Mouse (Mus musculus): ENCODE measurements around the gene Slc17a7.

Slc17a7 gene

DNA sequence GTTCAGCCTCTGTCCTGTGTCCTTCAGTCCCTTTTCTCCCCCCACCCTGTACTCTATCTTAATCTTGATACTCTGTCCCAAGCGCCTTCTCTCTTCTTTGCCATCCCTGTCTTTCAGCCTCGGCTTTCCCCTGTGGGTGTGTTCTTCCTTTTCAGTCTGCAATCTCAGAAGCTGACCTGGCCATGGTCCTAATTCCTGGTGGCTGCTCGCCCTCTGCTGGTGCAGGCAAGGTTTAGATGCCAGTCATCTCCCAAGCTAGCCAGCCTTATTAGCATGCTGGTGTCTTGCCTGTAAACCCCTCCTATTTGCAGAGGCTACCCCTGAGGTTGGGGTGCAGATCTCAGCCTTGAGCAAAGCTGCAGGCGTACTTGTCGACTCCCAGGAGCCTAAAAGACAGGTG lies 34.7 kb downstream of the Slc17a7 start:
- DNase-seq (ENCODE audit: low spot score in 2 of 2), result peak in 1 of 2 experiments; percentile 80

DNA sequence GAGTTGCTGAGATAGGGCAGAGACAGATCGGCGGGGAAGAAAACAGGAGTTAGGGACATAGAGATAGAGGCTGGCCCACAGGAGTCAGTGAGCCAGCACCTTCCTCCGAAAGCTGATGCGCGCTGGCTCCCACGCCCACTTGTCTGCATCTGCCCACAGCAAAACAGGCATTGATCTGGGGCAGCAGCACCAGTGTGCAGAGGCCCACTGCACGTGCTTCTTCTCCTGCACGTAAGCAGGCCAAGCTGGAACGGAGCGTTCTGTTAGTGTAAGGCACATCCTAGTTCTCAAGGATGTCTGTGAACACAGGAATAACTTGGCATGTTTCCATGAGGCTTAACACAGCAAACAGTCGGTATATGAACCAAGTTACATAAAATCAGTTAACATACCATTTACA lies 35.2 kb downstream of the Slc17a7 start:
- peak in 1 of 2 experiments; percentile 73 for DNase-seq (ENCODE audit: low spot score in 2 of 2)

DNA sequence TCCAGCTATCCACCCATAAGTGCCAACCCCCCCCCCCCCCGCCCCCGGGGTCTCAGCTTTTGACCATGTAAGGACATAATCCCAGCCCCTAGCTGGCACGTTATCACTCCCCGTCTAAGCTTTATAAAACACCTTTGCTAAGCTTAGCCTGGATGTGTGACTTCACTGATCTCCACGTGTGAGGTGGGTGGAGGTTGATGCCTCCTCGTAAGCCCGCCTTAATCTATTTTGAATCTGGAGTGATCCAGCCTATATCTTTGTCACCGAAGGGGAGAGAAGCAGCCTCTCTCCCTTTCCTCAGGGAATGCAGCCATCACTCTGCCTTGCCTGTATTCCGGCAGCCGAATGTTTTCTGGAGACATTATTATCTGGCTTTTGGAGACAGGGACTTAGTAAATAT lies 38.9 kb downstream of the Slc17a7 start:
- peak in 1 of 2 experiments; percentile 46 for DNase-seq (ENCODE audit: low spot score in 2 of 2)

DNA sequence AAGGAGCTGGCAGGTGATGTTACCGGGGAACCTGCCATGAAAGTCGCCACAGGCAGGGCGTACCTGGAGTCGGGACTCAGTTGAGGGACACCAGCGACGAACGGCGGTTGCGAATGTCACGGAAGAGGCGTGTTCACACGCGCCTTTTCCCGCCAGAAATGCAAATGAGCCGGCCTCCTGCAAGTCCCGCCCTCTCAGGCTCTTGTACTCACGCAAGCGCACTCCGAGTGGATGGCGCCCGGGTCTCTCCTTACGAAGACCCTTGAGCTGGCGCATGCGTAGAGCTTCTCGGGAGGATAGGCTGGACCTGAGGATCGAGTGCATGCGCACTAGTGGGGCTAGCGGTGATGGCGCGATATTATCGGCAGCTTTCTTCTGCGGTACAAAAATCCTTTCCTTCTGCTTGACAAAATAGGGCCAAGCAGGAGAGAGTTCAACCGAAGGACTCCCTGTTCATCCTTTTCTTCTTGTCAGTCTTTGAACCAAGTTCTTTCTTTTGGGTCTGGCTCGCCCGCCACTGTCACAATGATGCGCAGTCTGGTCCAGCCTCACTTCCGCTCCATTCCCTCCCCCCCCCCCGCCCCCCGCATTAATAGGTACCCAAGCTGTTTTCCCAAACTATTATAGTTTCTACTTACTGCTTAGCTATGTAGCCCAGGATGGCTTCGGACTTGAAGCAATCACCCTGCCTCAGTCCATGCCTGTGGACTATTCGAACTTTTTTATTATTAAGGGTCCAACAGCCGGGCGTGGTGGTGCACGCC lies 40.8 kb downstream of the Slc17a7 start, which contains the start of gene Ccdc155:
Gene Ccdc155, minus strand, starts transcription at position 513 of the 764 bp plus-strand sequence.
- peak; percentile 86 to 94 for DNase-seq (ENCODE audit: low spot score in 2 of 2)

DNA sequence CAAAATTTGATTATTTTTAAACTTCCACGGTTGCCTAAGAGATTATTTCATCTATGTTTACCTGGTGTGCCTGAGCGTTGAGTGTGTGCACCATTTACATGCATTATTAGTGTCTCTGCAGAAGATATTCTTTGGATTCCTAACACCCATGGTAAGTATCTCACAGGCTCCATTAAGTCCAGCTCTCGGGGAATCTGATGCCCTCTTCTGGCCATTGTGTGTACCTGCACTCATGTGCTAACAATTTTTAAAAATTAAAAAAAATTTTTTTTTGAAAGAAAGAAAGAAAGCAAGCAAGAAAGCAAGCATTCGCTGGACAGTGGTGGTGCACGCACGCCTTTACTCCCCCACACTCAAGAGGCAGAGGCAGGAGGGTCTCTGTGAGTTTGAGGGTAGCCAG lies 44.5 kb downstream of the Slc17a7 start:
- DNase-seq (ENCODE audit: low spot score in 2 of 2), result no peak

DNA sequence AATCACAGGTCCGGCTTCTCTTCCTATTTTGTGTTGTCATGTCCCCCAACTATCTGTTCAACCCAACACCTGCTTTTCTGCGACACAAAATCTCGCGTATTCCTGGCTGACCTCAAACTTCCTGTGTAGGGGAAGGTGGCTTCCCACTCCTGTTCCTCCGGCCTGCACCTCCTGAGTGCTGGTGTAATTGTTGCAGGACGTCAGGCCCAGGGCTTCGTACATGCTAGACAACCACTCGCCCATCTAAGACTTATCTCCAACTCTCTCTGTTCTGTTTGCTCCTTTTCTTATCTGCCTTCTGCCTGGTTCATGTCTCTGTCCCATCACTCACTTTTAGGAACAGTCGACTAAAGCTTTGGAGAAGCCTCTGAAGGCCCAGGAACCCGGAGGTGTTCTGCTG lies 47.3 kb downstream of the Slc17a7 start:
- DNase-seq (ENCODE audit: low spot score in 2 of 2), result no peak

DNA sequence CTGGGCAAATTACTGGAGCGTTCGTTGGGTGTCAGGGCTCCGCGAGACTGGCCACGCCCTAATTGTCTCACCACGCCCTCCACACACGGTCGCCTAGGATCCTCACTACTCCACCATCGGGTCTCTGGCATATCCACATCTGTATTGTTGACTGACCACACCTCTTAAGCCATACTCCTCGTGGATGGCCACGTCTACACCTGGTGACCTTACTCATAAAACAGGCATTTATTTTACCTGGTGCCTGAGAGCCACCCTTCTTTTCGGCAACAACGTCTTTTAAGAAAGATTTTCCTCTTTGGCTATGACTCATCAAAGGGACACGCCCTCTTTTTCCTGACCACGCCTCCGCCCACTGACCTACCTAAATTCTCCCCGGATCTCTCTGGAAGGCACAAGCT lies 48.1 kb downstream of the Slc17a7 start, which contains the start of gene Dkkl1:
Gene Dkkl1, minus strand, starts transcription at position 297 of the 401 bp plus-strand sequence.
- no peak for DNase-seq (ENCODE audit: low spot score in 2 of 2)

DNA sequence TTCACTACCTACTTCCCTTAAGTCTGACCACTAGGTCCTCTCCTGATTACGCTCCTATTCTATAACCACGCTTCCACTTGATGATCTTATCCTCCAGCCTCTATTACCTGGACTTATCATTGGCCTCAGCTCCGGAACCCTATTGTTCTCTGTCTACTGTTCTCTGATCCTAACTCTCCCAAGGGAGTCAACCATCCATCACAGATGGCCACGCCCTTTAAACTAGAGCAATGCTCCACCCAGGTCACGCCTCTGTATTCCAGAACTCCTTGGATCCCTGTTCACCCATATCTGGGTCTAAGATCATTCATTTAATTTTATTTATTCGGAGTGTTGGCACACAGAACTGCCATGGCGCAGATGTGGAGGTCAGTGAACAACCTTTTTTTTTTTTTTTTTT lies 48.6 kb downstream of the Slc17a7 start:
- DNase-seq (ENCODE audit: low spot score in 2 of 2), result no peak

DNA sequence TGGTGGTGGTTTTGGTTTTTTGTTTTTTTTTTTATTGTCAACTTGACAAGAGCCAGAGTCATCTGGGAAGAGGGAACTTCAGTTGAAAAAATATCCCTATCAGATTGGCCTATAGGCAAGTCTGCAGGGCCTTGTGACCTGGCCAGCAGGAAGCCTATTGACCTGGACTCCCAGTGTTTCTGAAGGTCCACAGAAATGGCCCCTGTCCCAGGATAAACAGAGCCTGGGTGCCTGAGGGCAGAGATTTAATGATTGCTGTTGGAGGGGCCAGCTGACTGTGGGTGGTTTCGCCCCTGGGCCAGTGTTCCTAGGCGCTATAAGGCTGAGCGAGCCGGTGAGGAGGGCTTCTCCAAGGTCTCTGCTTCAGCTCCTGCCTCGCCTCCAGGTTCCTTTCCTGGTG lies 50.0 kb downstream of the Slc17a7 start:
- no peak for DNase-seq (ENCODE audit: low spot score in 2 of 2)

DNA sequence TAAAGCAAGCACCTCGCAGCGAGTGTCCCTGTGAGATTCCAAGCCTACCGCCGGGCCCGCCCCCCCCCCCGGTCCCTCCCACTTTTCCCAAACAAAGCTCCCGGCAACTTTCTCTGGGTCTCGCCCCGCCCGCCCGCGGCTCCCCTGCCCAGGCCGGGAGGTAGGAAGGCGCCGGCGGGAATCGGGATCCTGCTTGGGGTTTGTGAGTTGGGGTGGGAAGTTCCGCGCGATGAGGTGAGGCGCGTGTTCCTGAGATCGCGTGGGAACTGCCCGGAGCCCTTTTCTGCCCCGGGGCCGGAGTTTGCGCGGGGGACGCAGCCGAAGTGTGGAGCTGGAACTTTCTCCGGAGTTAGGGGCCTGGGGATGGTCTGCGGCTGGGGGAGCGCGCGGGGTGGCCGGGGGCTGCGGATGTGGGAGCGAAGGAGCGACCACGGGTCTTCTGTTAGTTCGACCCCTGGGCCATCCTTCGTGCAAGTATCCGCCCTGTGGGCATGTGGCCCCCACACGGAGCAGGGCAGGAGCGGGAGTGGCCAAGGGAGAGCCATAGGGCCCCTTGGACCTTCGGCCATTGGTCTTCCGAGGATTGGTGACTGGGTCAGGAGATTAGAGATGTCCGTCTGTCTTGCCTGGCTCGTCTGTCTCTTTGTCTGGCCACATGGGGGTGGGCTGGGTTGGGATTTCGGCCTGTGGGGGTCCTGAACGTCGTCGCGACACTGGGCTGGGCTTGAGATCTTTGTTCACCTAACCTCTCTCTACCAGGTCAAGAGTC lies 52.1 kb downstream of the Slc17a7 start, which contains the start of gene Tead2:
Gene Tead2, plus strand, starts transcription at position 81 of the 769 bp plus-strand sequence.
- no peak for DNase-seq (ENCODE audit: low spot score in 2 of 2)

DNA sequence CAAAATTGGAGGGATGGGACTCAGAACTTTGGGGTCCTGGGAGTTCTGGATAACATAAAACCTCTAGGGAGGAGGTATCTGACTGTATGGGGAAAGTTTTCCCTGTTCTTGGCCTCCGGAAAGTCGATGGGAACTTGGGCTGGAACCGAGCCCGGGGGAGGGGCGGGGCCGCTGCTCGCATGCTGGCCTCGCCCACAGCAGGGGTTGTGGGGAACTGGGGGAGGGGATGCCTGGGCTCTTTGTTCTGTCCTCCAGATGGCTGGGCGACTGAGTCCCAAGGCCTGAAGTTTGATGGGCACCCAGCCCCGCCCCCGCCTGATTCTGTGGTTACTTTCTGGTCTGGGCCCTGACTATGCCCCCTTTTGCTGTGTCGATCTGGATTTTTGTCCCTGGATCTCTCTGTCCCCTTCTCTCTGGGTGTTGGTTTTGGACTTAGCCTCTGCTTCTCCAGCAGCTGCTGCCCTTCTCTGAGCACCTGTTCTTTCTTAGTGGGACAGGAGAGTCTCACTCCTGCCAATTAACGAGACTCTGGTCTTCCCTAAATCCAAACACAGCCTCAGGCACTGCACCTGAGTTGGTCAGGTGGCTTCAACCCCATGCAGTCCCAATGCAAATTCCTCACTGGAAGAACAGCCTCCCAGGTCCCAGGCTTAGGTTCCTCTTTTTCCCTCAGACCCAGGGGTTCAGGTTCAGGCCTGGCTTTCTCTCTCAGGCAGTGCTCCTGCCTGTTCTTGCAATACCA lies 52.9 kb downstream of the Slc17a7 start:
- DNase-seq (ENCODE audit: low spot score in 2 of 2), result no peak

DNA sequence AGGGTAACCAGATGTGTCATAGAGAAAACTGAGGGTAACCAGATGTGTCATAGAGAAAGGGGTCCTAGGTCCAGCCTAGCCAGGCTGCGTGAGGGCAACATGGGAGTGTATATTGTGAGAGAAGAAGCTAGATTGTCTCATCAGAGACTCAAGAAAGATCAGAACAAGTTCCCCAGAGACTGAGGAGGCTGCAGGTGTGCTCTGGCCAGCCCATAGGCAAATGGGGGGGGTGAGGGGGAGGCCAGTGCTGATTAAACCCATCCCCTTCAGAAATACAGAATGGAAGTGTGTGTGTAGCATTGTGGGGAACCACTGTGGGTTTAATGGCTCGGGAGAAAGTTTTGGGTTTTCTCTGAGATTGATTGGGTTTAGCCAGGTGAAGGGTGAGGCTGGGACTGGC lies 57.9 kb downstream of the Slc17a7 start:
- no peak for DNase-seq (ENCODE audit: low spot score in 2 of 2)

DNA sequence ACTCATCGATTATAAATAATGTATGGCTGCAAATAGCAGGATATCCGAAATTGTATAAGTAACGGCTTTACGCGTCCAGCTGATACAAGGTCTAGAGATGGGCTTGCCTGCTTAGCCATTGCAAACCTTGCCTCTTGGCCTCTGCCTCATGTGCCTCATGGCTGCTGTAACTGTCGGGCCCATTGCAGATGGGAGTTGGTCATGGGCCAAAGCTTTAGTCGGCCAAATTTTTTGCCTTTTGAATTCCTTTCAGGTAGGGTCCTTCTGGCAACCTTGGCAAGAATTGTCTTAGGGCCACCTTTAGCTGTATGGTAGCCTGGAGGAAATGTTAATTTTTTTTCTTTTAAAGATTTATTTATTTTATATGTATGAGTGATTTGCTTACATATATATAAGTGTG lies 61.1 kb downstream of the Slc17a7 start:
- no peak for DNase-seq (ENCODE audit: low spot score in 2 of 2)

Measured in left cerebral cortex, adult 9 months (tissue).